Mouse (Mus musculus): ENCODE results near the gene Prss54.
"Not testable (repeated sequence)": the region's sequence is repeated elsewhere in the genome, so short reads cannot be mapped to it uniquely, and the experiment has no call there.

The Prss54 gene

GRCm38 (mm10) chr8:95576240-95576639 is at the start of gene Prss54:
TSS of gene Prss54 (minus strand) at chr8:95576340.
- DNase-seq = no peak

- no peak for DNase-seq
Measured at GRCm38 (mm10) chr8:95624833-95625232, 48.7 kb upstream of the Prss54 start.

- no peak for DNase-seq
Measured at GRCm38 (mm10) chr8:95620046-95620445, 43.9 kb upstream of the Prss54 start.

GRCm38 (mm10) chr8:95616383-95616782 is 40.2 kb upstream of the Prss54 start:
- no peak for DNase-seq

GRCm38 (mm10) chr8:95611769-95612168 is 35.6 kb upstream of the Prss54 start:
- no peak for DNase-seq

- DNase-seq = no peak
Measured at GRCm38 (mm10) chr8:95610749-95611148, 34.6 kb upstream of the Prss54 start.

GRCm38 (mm10) chr8:95609406-95609805 is 33.3 kb upstream of the Prss54 start:
- DNase-seq = no peak

- no peak for DNase-seq
Measured at GRCm38 (mm10) chr8:95607210-95607609, 31.1 kb upstream of the Prss54 start.

GRCm38 (mm10) chr8:95606509-95606908 is 30.4 kb upstream of the Prss54 start:
- not testable (repeated sequence) for DNase-seq

GRCm38 (mm10) chr8:95602168-95602567 is 26.0 kb upstream of the Prss54 start:
- DNase-seq = no peak

GRCm38 (mm10) chr8:95601306-95601705 is 25.2 kb upstream of the Prss54 start:
- DNase-seq = peak in 1 of 2 experiments; percentile 16

GRCm38 (mm10) chr8:95599861-95600260 is 23.7 kb upstream of the Prss54 start:
- DNase-seq = peak; percentile 41 to 43

- DNase-seq = no peak
Measured at GRCm38 (mm10) chr8:95596841-95597241, 20.7 kb upstream of the Prss54 start.

GRCm38 (mm10) chr8:95595131-95595530 is 19.0 kb upstream of the Prss54 start:
- DNase-seq = no peak

GRCm38 (mm10) chr8:95593439-95594393 is 17.6 kb upstream of the Prss54 start:
- no peak for DNase-seq

GRCm38 (mm10) chr8:95592131-95592780 is 16.1 kb upstream of the Prss54 start:
- no peak for DNase-seq

GRCm38 (mm10) chr8:95590539-95590938 is 14.4 kb upstream of the Prss54 start:
- DNase-seq = no peak

- DNase-seq = no peak
Measured at GRCm38 (mm10) chr8:95589282-95589681, 13.1 kb upstream of the Prss54 start.

- no peak for DNase-seq
Measured at GRCm38 (mm10) chr8:95587339-95587738, 11.2 kb upstream of the Prss54 start.

GRCm38 (mm10) chr8:95573146-95573545 is 3.0 kb downstream of the Prss54 start:
- no peak for DNase-seq

GRCm38 (mm10) chr8:95566809-95567208 is 9.3 kb downstream of the Prss54 start:
- no peak for DNase-seq

- DNase-seq = no peak
Measured at GRCm38 (mm10) chr8:95566217-95566616, 9.9 kb downstream of the Prss54 start.

GRCm38 (mm10) chr8:95555963-95556362 is 20.2 kb downstream of the Prss54 start:
- DNase-seq = no peak

GRCm38 (mm10) chr8:95551577-95551976 is 24.6 kb downstream of the Prss54 start:
- no peak for DNase-seq

Measured in kidney, postnatal 25 days (tissue).